Mouse (Mus musculus): ENCODE results near the gene Herc1. TPM values are rescaled to one million over a fixed set of nuclear protein-coding genes. Genes with fewer than 3 reads are reported as not detected.
A peak's percentile ranks its signal among the peaks of the same experiment; 100 is the strongest.

The Herc1 gene
- total and polyA plus RNA-seq, 2 experiments, result 5.6 to 30.9 TPM

DNA sequence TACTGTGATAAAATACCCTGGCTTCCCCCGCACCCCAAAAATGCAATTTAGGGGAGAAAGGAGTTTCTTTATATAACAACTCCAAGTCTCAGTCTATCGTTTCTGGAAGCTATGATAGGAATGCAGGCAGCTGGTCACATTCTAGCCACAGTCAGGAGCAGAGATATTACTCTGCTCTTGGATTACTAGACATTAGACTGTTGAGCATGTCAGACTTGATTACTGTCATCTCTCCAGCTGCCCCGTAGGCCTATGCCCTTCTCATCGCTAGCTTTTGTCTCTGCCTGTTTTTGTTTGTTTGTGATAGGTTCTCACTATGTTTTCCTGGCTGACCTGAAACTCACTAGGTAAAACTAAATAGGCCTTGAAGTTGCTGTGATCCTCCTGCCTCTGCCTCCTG is 41.5 kb upstream of the Herc1 start:
- no peaks in the 10 kb centered on the region for H3K4me1 ChIP-seq (ENCODE audit: control insufficient read depth, insufficient read depth, low read length)
- no peak for DNase-seq (ENCODE audit: extremely low read depth, low read depth, low spot score)
- WGBS, result 85% methylated on average over 4 of the region's 4 CpGs
- H3K27ac ChIP-seq (replicated peaks; ENCODE audit: insufficient read depth, low read depth, low read length), result no peak overlapping the region
- no peak overlapping the region for H3K4me3 ChIP-seq (ENCODE audit: insufficient read depth, low read depth, low read length)
- no peaks in the 10 kb centered on the region for H3K36me3 ChIP-seq (ENCODE audit: control insufficient read depth, insufficient read depth, low read length)
- no peak overlapping the region for H3K9ac ChIP-seq (ENCODE audit: low read depth, low read length)
- TF ChIP-seq POLR2A (IDR thresholded peaks at IDR 0.05; ENCODE audit: extremely low read depth, insufficient read depth, low read length) (no peak), CTCF (IDR thresholded peaks at IDR 0.05; ENCODE audit: low read depth, low read length) (no peak)
- no peaks in the 10 kb centered on the region for H3K27me3 ChIP-seq (ENCODE audit: control insufficient read depth, insufficient read depth, low read length)
- no peaks in the 10 kb centered on the region for H3K79me2 ChIP-seq (ENCODE audit: control insufficient read depth, insufficient read depth, low read length)

GRCm38 (mm10) chr9:66311458-66311857 is 38.8 kb upstream of the Herc1 start:
- H3K27me3 ChIP-seq (ENCODE audit: control insufficient read depth, insufficient read depth, low read length), result no peaks in the 10 kb centered on the region
- no peaks in the 10 kb centered on the region for H3K4me1 ChIP-seq (ENCODE audit: control insufficient read depth, insufficient read depth, low read length)
- H3K36me3 ChIP-seq (ENCODE audit: control insufficient read depth, insufficient read depth, low read length), result no peaks in the 10 kb centered on the region
- H3K79me2 ChIP-seq (ENCODE audit: control insufficient read depth, insufficient read depth, low read length), result no peaks in the 10 kb centered on the region
- H3K27ac ChIP-seq (replicated peaks; ENCODE audit: insufficient read depth, low read depth, low read length), result no peak overlapping the region
- H3K4me3 ChIP-seq (ENCODE audit: insufficient read depth, low read depth, low read length), result no peak overlapping the region
- WGBS, result 62% methylated on average over 3 of the region's 3 CpGs
- no peak for TF ChIP-seq CTCF (IDR thresholded peaks at IDR 0.05; ENCODE audit: low read depth, low read length)
- no peak for TF ChIP-seq POLR2A (IDR thresholded peaks at IDR 0.05; ENCODE audit: extremely low read depth, insufficient read depth, low read length)
- no peak for DNase-seq (ENCODE audit: extremely low read depth, low read depth, low spot score)
- H3K9ac ChIP-seq (ENCODE audit: low read depth, low read length), result no peak overlapping the region

GRCm38 (mm10) chr9:66316603-66317002 is 33.6 kb upstream of the Herc1 start:
- no peak for DNase-seq (ENCODE audit: extremely low read depth, low read depth, low spot score)
- Histone ChIP-seq H3K27me3 (ENCODE audit: control insufficient read depth, insufficient read depth, low read length) (no peaks in the 10 kb centered on the region), H3K4me3 (ENCODE audit: insufficient read depth, low read depth, low read length) (no peak overlapping the region), H3K36me3 (ENCODE audit: control insufficient read depth, insufficient read depth, low read length) (no peaks in the 10 kb centered on the region), H3K9ac (ENCODE audit: low read depth, low read length) (no peak overlapping the region), H3K79me2 (ENCODE audit: control insufficient read depth, insufficient read depth, low read length) (no peaks in the 10 kb centered on the region), H3K27ac (replicated peaks; ENCODE audit: insufficient read depth, low read depth, low read length) (no peak overlapping the region), H3K4me1 (ENCODE audit: control insufficient read depth, insufficient read depth, low read length) (no peaks in the 10 kb centered on the region)
- TF ChIP-seq POLR2A (IDR thresholded peaks at IDR 0.05; ENCODE audit: extremely low read depth, insufficient read depth, low read length) (no peak), CTCF (IDR thresholded peaks at IDR 0.05; ENCODE audit: low read depth, low read length) (no peak)
- WGBS, result 89% methylated on average over 2 of the region's 2 CpGs

DNA sequence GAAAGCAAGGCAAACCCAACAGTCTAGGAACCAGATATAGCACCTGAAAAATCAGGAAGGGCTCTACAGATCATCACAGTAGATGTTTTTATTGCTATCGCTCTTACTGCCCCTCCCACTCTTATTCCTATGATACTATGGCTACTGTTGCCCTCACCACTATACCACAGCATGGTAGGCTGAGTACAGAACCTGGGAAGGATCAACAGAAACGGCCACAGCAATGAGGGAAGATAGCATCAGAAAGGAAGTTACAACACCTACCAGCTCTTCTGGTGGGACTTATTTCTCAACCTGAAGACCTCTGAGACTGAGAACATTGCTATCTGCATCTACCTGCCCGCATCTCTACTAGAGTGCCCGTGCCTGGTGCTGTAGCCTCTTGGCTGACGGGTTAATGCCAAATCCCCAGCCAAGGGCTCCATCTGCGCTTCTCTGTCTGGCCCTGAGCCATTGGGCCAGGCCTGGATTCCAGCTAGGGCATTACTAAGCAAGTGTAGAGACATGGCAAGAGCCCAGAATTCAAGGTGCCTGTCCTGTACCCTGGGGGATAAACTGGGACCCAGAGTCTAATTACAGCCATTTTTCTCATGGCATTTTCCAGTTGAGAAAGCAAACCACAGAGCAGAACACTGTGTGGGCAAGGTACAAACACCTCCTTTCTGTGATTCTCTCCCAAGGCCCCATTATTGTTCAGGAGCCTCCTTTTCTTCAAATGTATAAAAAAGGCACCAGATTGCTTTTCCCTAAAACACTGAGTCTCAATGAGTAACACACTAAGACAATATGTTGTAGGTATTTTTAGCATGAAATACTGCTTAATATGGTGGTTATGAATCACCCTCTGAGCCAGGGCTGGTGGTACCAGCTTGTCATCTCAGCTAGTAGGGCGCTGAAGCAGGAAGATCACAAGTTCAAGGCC is 28.0 kb upstream of the Herc1 start:
- H3K27me3 ChIP-seq (ENCODE audit: control insufficient read depth, insufficient read depth, low read length), result no peaks in the 10 kb centered on the region
- peak; percentile 42 for DNase-seq (ENCODE audit: extremely low read depth, low read depth, low spot score)
- no peaks in the 10 kb centered on the region for H3K36me3 ChIP-seq (ENCODE audit: control insufficient read depth, insufficient read depth, low read length)
- H3K27ac ChIP-seq (replicated peaks; ENCODE audit: insufficient read depth, low read depth, low read length), result no peak overlapping the region
- no peaks in the 10 kb centered on the region; the same call in 1 of the 2 replicates for H3K4me1 ChIP-seq (ENCODE audit: control insufficient read depth, insufficient read depth, low read length)
- no peak overlapping the region for H3K4me3 ChIP-seq (ENCODE audit: insufficient read depth, low read depth, low read length)
- no peaks in the 10 kb centered on the region for H3K79me2 ChIP-seq (ENCODE audit: control insufficient read depth, insufficient read depth, low read length)
- 71% methylated on average over 7 of the region's 7 CpGs for WGBS
- TF ChIP-seq CTCF (IDR thresholded peaks at IDR 0.05; ENCODE audit: low read depth, low read length) (no peak), POLR2A (IDR thresholded peaks at IDR 0.05; ENCODE audit: extremely low read depth, insufficient read depth, low read length) (no peak)
- no peak overlapping the region for H3K9ac ChIP-seq (ENCODE audit: low read depth, low read length)

DNA sequence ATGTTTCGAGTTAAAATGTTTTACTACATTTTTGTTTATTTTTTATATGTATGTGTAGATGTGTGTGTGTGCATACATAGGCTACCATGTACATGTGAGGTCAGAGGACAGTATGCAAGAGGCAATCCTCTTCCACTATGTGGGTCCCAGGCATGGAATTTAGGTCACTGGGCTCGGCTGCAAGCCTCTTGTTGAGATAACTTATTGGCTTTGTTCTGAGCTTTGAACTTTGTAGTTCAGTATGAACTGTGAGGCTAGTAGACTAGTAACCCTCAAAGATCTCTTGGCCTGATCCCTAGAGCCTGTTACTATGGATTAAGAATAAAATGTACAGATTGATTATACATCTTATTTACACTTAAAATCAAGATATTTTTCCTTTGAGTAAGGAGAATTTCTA is 23.4 kb upstream of the Herc1 start:
- DNase-seq (ENCODE audit: extremely low read depth, low read depth, low spot score), result peak; percentile 82
- Histone ChIP-seq H3K27me3 (ENCODE audit: control insufficient read depth, insufficient read depth, low read length) (no peaks in the 10 kb centered on the region), H3K4me1 (ENCODE audit: control insufficient read depth, insufficient read depth, low read length) (peaks cover 5% of the 10 kb centered on the region), H3K36me3 (ENCODE audit: control insufficient read depth, insufficient read depth, low read length) (no peaks in the 10 kb centered on the region), H3K27ac (replicated peaks; ENCODE audit: insufficient read depth, low read depth, low read length) (no peak overlapping the region), H3K9ac (ENCODE audit: low read depth, low read length) (no peak overlapping the region), H3K79me2 (ENCODE audit: control insufficient read depth, insufficient read depth, low read length) (no peaks in the 10 kb centered on the region), H3K4me3 (ENCODE audit: insufficient read depth, low read depth, low read length) (no peak overlapping the region)
- 48% methylated on average over 2 of the region's 2 CpGs for whole genome bisulfite sequencing
- no peak for TF ChIP-seq POLR2A (IDR thresholded peaks at IDR 0.05; ENCODE audit: extremely low read depth, insufficient read depth, low read length)
- no peak for TF ChIP-seq CTCF (IDR thresholded peaks at IDR 0.05; ENCODE audit: low read depth, low read length)

DNA sequence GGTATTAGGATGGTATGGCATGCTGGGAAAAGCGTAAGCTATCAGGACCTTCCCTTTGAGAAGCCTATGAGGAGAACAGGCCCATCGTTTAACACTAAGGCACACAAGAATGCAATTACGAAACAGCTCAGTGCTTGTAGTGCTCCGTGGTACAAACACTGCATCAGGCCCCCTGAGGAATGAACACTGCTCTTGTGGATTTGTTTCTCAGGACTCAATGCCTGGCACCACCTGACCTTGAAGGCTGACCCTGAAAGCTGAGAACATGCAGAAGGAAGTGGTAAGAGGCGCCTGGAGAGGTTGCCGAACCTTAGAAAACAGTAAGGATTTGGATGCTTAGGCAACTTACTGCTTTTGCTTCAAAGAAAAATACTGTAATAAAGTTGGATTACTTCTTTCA is 20.8 kb upstream of the Herc1 start:
- Histone ChIP-seq H3K36me3 (ENCODE audit: control insufficient read depth, insufficient read depth, low read length) (no peaks in the 10 kb centered on the region), H3K27ac (replicated peaks; ENCODE audit: insufficient read depth, low read depth, low read length) (no peak overlapping the region), H3K79me2 (ENCODE audit: control insufficient read depth, insufficient read depth, low read length) (no peaks in the 10 kb centered on the region), H3K4me3 (ENCODE audit: insufficient read depth, low read depth, low read length) (no peak overlapping the region), H3K9ac (ENCODE audit: low read depth, low read length) (no peak overlapping the region), H3K4me1 (ENCODE audit: control insufficient read depth, insufficient read depth, low read length) (peaks cover 7% of the 10 kb centered on the region), H3K27me3 (ENCODE audit: control insufficient read depth, insufficient read depth, low read length) (no peaks in the 10 kb centered on the region)
- 65% methylated on average over 6 of the region's 6 CpGs for WGBS
- TF ChIP-seq POLR2A (IDR thresholded peaks at IDR 0.05; ENCODE audit: extremely low read depth, insufficient read depth, low read length), result no peak
- no peak for TF ChIP-seq CTCF (IDR thresholded peaks at IDR 0.05; ENCODE audit: low read depth, low read length)
- no peak for DNase-seq (ENCODE audit: extremely low read depth, low read depth, low spot score)
